Mouse (Mus musculus) kidney, adult 8-10 months (tissue): ENCODE measurements around the gene Palb2.

ENCODE experiments used
- DNase-seq, 2 experiments: peaks; one replicate each; pipeline ENCODE4 v3.0.0; 2022

Palb2 gene

GRCm38 (mm10) chr7:122132497-122133337 is at the start of gene Palb2, which contains the start of gene Dctn5:
Gene Palb2, minus strand, starts transcription at chr7:122132985.
Gene Dctn5, plus strand, starts transcription at chr7:122133041.
- peak; percentile 96 to 98 for DNase-seq

- DNase-seq = no peak
Observed at GRCm38 (mm10) chr7:122180720-122181119, 47.9 kb upstream of the Palb2 start.

GRCm38 (mm10) chr7:122171613-122172012 is 38.8 kb upstream of the Palb2 start:
- no peak for DNase-seq

- DNase-seq = no peak
Observed at GRCm38 (mm10) chr7:122170705-122171104, 37.9 kb upstream of the Palb2 start.

GRCm38 (mm10) chr7:122167203-122167602 is 34.4 kb upstream of the Palb2 start:
- no peak for DNase-seq

GRCm38 (mm10) chr7:122163766-122164165 is 31.0 kb upstream of the Palb2 start:
- no peak for DNase-seq

- DNase-seq = no peak
Observed at GRCm38 (mm10) chr7:122160037-122160436, 27.3 kb upstream of the Palb2 start.

- DNase-seq = peak; percentile 65 to 79
Observed at GRCm38 (mm10) chr7:122158915-122159902, 26.4 kb upstream of the Palb2 start, which contains the start of gene Plk1. Gene Plk1, plus strand, starts transcription at chr7:122159439.

- no peak for DNase-seq
Observed at GRCm38 (mm10) chr7:122158488-122158887, 25.7 kb upstream of the Palb2 start.

- DNase-seq = no peak
Observed at GRCm38 (mm10) chr7:122152473-122152872, 19.7 kb upstream of the Palb2 start.

- peak; percentile 34 to 48 for DNase-seq
Observed at GRCm38 (mm10) chr7:122140991-122141390, 8.2 kb upstream of the Palb2 start.

- no peak for DNase-seq
Observed at GRCm38 (mm10) chr7:122138190-122138589, 5.4 kb upstream of the Palb2 start.

GRCm38 (mm10) chr7:122137071-122137470 is 4.3 kb upstream of the Palb2 start:
- peak in 1 of 2 experiments; percentile 66 for DNase-seq

GRCm38 (mm10) chr7:122135070-122135469 is 2.3 kb upstream of the Palb2 start:
- DNase-seq = peak; percentile 14 to 48

- DNase-seq = no peak
Observed at GRCm38 (mm10) chr7:122133338-122133625, 497 bp upstream of the Palb2 start.

- no peak for DNase-seq
Observed at GRCm38 (mm10) chr7:122131834-122132233, 951 bp downstream of the Palb2 start.

GRCm38 (mm10) chr7:122126946-122127345 is 5.8 kb downstream of the Palb2 start:
- DNase-seq = peak; percentile 22 to 67

GRCm38 (mm10) chr7:122125636-122126035 is 7.1 kb downstream of the Palb2 start:
- DNase-seq = no peak

- DNase-seq = no peak
Observed at GRCm38 (mm10) chr7:122123518-122123917, 9.3 kb downstream of the Palb2 start.

GRCm38 (mm10) chr7:122108206-122108605 is 24.6 kb downstream of the Palb2 start:
- DNase-seq = peak; percentile 19 to 60

- peak; percentile 84 to 88 for DNase-seq
Observed at GRCm38 (mm10) chr7:122101747-122102244, 31.0 kb downstream of the Palb2 start, which contains the start of gene Ndufab1. Gene Ndufab1, minus strand, starts transcription at chr7:122101886.

- DNase-seq = peak in 1 of 2 experiments; percentile 16
Observed at GRCm38 (mm10) chr7:122101014-122101746, 31.6 kb downstream of the Palb2 start.
